Mouse (Mus musculus) urinary bladder, postnatal 14 days (tissue): ENCODE measurements around the gene Dync1li1.

Experiments used
- DNase-seq: peaks from one replicate; pipeline ENCODE4 v3.0.0; 2021; ENCODE audit warnings: low spot score

Dync1li1 gene

DNA sequence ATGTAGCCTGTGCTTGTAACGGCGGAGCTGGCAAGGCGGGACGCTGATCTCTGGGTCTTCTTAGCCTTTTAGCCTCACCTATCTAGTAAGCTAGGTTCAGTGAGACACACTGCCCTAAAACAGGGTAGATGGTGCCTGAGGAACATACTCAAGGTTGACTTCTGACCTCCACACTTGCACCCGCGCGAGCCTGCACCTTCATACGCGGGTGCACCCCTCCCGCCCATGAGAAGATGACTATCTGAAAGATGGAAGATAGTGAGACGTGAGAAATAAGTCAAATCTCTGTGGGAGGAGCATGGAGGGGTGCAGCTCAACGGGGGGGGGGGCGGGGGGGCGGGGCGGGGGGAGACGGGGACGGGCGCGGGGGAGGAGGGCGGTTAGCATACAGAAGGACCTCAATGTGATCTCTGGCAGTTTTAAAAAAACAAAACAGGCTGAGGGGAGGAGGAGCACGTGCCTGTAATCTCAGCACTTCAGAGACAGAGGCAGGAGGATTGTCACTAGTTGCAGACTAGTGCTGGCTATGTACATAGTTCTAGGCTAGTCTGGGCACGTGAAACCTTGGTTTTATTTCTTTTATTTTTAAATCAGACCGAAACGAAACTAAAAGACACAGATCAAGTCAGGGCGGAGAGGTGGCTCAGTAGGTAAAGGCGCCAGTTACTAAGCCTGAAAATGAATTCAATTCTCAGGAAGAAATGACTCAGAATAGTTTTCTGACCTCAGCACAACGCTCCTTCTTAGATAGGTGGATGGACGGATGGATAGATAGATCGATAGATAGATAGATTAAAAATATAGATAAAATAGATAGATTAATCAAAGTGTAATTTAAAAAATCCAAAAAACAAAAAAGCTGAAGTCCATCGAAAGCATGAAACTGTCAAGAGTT lies 41.6 kb downstream of the Dync1li1 start:
- DNase-seq, result no peak

DNA sequence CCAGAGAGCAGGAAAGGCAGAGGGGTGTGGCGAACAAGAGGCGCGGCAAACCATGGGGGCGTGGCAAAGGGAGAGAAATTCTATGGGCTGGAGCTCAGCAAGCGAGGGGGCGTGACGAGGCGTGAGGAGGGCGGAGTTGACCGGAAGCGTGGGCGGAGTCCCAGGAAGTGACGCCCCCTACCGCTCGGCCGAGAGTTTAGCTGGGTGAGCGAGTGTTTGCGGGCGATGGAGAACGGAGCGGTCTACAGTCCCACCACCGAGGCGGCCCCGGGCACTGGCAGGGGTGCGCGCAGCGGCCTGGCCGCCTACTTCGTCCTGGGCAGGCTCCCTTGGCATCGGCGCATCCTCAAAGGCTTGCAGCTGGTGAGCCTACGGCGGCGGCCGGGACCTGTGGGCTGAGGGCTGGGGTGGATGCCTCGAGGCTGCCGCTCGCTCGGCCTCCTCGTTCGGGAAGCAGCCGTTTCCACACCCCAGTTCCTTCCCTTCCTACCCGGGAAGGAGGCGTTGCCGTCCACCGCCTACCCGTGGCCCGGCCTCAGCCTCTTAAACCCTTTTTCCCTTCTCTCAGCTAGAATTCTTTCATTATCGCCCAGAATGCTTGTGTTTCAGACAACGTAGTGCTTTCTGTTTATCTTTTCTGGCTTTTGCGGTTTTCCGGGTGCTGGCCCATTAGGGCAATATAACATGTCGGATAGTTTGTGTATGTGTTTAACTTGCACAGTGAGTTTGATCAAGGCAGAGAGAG lies 42.6 kb downstream of the Dync1li1 start, which contains the start of gene Cmtm6:
Gene Cmtm6 (plus strand): TSS at position 106 of the 745 bp plus-strand sequence.
- DNase-seq, result peak; percentile 98

DNA sequence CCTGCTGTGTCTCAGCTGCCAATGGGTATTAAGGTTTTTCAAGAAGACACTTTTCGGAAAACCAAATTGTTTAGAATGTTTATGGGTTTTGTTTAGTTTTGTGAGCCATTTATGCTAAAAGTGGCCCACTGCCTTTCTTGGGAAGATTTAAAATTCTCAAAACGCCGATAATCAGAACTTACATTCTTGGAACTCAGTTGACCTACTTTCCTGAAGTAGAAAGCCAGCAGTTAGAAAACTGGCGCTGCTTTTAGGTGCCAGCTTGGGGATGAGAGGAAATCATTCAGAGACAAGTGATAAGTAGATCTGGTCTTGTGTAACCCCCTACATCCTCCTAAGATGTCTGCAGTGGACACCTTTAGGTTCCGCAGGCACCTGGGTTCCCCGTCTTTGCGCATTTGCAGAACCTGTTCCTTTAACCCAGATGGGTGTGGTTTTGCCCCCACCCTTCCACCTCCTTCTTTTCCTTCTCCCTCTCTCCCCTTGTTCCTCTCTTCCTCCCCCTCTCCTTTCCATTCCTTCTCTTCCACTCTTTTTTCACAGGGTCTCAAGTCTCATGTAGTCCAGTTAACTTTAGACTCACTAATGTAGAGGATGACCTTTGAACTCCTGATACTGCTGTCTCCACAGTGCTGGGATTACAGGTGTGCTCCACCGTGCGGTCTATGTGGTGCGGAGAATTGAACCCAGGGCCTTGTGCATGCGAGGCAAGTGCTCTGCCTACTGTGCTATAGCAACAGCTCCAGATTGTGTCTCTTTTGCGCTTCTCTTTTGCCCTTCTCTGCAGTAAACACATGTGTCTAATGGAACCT lies 43.5 kb downstream of the Dync1li1 start:
- DNase-seq, result no peak

DNA sequence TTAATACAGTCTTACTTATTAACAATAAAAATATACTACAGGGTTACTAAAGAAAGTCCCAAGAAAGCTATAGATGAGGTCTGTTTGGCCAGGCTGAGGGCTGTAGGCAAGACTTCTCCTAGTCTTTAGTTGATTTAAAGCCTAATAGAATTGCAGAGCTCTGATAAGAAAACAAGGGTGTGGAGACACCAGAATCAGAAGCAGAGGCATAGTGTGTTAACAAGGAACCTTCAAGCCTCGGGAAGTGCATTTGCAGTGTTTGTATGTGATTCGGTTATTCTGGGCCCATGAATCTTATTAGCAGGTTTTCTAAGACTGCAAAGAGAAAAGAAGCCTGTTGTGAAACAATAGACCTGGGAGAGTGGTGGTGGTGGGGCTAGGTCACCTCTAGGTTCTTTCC lies 44.6 kb downstream of the Dync1li1 start:
- no peak for DNase-seq

DNA sequence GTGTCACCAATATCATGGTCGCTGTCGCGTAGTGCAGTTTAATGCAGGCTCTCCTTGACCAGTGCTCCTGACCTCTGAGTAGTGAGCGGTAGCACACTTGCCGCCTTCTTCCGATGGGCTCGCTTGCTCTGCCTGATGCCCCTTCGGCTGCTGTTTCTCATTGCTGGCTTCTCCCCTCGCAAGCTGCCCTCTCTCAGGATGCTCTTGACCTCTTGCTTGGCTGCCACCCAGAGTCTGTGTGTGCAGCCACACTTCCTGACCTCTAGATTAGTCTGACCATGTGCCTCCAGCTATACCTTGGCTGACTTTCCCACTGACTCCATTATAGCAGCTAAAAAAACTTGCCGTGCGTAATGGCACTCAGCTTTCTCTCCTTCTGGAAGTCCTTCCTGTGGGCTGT lies 47.9 kb downstream of the Dync1li1 start:
- no peak for DNase-seq

DNA sequence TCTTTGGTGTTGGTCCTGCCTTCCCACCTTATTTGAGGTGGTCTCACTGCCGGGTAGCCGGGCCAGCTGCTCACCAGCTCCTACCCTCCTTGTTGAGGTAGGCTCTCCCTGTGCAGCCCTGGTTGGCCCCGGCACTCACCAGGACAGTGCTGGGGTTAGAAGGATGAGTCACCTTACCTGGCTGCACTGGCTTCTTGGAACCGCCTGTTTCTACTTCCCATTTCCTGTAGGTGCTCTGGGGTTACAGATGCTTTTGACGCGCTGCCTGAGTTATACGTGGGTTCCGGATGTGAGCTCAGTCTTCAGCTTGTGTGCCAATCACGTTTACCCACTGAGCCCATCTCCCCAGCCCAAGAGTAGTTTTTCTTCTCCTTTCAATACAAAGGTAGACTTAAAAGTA lies 51.7 kb downstream of the Dync1li1 start:
- DNase-seq, result no peak

DNA sequence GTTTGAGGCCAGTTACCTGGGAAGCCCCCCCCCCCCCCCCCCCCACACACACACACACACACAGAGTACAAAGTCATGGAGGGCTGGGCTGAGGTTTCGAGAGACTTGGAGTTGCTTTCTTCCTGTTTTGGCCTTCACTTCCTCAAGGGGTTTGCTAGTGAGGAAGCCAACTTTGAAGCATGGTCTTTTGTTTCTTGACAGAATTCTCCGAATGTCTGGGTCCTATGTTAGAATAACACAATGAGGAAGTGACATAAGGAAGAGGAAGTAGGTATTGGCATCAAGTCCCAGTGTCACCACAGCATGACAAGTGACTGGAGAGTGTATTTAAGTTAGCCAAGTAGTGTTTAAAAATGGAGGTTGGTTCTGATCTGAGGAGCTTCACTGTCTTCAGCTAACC lies 54.1 kb downstream of the Dync1li1 start:
- DNase-seq, result no peak

DNA sequence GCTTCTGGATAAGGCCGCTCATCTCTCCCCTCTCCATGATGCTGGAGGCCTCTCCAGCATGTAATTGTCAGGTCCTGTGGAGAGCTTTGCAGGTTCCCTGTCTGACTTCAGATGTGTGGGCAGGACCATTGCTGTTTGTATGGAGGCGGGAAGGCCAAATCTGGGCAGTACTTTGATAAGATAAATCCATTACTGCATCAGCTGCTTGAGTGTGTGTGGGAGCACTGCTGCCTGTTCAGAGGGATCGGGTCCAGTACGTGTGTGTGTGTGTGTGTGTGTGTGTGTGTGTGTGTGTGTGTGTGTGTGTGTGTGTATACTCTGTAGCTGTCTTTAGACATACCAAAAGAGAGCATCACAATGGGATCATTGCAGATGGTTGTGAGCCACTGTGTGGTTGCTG lies 56.6 kb downstream of the Dync1li1 start:
- no peak for DNase-seq

DNA sequence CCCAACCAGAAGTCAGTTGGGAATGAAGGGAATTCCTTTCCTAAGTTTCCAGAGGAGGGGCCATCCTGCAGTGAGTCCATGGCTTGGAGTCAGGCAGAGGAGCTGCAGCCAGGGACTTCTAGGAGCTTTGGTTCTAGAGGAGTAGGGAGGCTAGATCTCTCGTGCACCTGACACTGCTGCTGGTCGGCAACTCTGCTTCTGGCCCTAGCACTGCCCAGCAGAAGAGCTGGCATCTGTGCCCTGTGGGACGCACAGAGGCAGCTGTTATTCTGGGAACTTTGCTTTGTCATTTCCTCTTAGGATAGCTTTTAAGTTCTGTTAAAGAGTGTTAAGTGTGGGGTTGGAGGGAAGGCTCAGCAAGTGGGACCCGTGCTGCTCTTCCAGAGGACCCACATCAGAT lies 57.1 kb downstream of the Dync1li1 start:
- DNase-seq, result no peak

DNA sequence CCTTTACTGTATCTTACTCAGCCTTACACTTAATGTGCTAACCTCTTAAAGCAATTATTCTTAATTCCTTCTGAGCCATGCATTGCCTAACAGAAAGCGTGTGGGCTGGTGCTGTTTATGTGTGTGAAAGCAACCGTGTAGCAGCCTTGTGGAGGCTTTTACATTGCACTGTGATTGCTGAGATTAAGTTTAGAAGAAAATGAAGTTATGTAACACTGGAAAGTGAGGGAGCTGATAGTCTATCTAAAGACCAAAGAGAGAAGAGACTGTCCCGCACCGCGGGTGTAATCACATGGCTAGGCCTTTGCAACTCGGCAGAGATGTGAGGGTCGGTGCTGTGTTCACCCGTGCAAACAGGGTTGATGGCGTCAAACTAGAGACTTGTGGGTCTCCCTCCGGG lies 58.4 kb downstream of the Dync1li1 start:
- DNase-seq, result no peak

DNA sequence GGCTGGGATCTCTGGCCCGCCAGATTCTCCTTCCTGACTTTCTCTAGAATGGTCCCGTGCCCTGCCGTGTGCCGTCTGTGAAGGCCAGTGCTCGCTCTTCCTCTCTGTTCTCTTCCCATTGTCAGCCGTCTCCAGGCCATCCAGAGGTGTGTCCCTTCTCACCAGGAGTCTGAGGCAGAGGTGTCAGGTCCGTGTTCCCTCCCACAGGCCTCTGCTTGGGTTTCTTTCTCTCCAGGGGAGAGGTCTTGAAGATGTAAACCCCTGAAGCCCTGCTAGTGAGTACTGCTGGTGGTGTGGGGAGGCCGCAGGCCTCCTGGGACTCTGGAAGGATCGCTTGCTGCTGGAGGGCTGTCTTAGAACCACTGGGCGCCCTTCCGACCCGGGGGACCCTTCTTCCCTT lies 58.9 kb downstream of the Dync1li1 start:
- DNase-seq, result no peak

DNA sequence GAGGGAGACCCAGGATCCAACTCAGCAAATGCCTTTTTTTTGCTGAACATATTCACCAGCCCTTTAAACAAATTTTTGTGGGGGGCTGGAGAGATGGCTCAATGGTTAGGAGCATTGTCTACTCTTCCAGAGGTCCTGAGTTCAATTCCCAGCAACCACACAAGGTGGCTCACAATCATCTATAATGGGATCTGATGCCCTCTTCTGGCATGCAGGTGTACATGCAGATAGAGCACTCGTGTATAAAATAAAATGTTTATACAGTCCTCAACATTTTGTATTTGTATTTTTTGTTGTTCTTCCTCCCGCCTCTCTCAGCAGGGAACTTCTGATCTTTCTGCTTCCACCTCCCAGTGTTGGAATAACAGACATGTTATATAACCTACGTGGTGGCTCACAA lies 63.0 kb downstream of the Dync1li1 start:
- no peak for DNase-seq

DNA sequence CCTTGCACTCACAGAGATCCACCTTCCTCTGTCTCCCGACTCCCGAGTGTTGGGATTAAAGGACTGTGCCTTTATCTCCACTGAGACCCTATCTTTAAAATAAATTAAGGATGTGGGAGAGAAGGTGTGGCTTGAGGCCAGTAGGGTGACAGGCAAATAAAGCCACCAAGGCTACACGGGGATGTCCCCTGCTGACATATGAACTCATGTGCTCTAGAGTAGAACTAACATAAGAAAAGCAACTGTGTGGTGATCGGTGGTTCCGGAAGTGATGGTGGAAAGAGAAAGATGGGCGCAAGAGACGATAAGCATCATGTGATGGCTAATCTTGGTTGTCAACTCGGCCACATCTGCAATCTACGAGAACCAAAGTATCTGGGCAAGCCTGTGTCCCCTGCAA lies 63.7 kb downstream of the Dync1li1 start:
- DNase-seq, result no peak

DNA sequence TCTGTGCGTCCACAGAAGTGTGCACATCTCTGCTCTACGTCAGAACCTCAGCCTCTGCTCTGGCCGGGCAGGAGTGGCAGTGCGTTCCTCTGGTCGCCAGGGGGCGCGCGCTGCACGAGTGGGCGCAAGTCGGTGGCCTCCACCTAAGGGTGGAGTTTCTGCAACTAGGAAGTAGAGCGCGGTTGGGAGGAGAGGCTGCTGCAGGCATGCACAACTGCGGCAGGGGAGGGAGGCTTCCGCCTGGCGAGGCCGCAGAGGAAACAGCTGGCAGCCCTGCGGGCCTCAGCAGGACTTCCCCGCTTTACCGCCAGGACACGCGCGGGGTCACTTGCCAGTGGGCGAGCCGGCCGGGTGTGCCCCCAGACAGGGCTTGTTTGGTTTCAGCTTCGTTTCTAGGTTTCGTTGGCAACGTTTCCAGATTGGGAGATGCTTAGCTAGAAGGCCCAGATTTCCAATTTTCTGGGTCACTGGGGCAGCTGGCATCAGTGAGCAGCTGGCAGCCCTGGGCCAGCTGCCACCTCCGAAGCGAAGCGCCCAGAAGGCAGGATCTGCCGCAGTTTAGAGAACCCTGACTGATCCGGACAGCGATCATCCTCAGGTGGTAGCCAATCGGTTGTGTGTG lies 64.4 kb downstream of the Dync1li1 start:
- DNase-seq, result peak; percentile 95

DNA sequence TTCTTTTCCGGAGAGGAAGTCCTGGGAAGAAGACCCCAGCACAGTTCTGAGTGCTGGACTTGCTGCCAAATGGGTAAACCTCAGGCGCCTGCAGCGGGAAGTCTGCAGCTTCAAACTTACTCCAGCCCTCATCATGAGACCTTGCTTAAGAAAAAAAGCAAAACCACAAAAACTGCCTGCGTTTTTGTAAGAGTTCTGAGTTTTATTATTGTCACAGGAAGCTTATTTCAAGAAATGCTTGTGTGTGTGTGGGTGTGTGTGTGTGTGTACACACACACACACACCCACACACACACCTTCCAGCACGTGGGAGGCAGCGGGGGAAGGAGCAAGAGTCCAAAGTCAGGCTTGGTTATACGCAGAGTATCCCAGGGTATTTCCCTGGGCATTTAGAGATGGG lies 69.7 kb downstream of the Dync1li1 start:
- no peak for DNase-seq

DNA sequence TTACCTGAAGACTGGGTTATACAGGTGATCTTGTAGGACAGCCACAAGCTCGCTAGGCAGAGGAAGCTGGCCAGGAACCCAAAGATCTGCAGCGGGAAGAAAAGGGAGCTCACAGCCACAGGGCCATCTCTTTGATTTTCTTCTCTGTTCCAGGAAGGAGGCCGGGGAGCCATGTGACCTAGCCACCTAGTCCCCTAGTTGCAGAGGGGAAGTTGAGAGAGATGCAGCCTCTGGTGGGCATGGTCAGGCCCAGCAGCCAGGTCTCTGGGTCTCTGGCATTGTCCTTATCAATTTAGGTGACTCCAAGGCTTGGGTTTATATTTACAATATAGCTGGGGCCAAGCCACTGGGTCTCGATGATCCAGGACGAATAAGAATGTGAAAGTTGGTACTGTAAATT lies 70.2 kb downstream of the Dync1li1 start:
- DNase-seq, result no peak

DNA sequence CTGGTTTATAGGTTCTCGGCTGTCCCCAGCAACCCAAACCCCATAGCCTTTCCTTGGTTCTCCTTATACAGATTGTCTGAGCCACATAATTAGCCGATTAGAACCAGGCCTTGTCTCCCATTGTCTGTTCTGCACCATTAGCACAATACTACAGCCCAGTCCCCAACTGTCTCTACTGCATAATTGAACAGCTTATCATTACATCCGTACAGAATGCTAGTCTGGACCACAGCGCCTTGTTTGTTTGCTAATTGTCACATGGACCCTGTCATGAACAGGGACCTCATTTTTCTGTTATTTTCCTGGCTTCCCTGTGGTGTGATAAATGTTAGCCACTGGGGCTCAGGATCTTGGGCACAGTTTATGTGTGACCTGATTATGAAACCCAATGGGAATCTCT lies 71.3 kb downstream of the Dync1li1 start:
- DNase-seq, result no peak

DNA sequence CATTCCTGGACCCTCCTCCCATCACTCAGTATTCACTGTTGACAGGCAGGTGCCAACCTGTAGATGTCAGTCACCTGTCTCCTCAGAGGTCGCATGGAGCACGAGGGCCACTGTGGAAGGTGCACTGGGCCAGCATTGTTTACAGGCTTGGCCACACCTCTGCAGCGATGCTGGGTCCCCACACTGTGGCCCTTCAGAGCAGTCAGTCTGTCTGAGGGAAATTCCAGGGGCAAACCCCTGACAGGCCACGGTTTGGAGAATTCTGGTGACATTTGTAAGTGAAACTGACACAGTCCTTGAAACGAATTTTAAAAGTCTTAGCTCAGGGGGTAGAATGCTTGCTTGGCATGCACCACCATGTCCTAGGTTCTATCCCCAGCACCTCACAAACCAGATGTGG lies 71.8 kb downstream of the Dync1li1 start:
- DNase-seq, result no peak

DNA sequence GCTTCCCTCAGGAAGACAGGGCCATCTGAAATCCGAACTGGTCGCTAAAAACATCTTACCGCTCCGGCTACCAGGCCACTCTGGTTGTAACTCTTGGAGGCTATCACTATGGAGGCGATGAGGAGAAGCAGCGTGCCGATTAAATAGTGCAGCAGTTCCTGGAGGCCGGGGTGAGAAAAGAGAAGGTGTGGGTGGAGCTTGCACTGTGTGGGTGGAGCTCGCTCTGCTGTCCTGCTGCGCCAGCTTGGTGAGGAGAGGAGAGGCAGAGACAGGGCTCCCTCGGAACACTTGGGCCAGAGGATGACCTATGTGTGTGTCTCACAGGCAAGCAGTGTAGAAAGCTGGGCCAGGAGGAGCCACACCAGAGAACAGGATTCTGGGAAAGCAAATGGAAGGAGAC lies 73.3 kb downstream of the Dync1li1 start:
- no peak for DNase-seq

DNA sequence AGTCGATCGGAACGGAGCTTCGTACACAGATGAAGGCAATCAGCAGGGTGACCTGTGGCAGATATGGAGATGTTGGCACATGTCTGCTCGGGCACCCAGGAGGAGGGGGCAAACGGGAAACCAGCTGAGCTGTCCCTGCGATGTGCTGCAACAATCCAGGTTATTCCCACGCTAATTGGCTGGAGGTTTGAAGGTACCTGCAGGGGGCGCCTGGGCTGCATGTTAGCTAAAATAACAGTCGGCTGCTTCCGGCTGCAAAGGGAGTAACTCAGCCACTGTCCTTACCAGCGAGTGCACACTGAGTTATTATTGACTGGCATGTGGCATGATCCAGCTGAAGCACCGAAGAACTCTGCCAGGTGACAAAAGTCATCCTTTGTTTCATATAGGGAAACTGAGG lies 74.8 kb downstream of the Dync1li1 start:
- peak; percentile 13 for DNase-seq

DNA sequence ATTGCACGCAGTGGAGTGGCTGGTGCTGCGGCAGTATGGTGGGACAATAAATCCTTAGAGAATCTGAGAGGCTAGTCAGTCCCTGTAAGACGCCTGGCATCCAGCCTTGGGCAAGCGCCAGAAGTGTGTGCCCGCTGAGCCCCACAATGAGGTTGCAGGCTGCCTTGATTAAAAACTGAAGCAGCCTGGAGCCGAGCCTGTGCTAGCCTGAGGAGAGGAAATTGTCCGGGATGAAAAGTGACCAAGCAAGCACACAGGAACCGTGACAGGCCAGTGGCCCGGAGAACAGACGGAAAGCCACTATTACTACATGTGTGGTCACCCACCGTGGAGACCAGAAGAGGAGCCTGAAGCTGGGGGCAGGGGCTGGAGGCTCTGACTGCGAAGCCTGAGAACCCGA lies 78.4 kb downstream of the Dync1li1 start:
- DNase-seq, result peak; percentile 28

DNA sequence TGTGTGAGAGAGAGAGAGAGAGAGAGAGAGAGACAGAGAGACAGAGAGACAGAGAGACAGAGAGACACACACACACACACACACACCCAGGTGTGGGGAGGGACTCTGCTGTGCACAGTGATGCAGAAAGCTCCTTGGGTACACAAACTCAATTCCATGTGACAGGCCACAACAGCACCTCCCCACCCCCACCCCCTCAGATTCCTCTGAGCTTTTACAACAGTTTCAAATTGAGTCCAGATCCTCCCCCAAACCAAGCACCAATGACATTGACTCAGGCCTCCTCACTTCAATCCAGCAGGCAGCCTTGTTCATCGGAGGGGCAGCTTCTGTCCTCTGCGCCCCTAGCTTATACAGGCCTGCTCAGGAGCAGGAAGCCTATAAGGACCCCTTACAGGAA lies 78.9 kb downstream of the Dync1li1 start:
- no peak for DNase-seq
